Mouse (Mus musculus): Measurements from ENCODE around the gene Mthfd1.

Gene Mthfd1

DNA sequence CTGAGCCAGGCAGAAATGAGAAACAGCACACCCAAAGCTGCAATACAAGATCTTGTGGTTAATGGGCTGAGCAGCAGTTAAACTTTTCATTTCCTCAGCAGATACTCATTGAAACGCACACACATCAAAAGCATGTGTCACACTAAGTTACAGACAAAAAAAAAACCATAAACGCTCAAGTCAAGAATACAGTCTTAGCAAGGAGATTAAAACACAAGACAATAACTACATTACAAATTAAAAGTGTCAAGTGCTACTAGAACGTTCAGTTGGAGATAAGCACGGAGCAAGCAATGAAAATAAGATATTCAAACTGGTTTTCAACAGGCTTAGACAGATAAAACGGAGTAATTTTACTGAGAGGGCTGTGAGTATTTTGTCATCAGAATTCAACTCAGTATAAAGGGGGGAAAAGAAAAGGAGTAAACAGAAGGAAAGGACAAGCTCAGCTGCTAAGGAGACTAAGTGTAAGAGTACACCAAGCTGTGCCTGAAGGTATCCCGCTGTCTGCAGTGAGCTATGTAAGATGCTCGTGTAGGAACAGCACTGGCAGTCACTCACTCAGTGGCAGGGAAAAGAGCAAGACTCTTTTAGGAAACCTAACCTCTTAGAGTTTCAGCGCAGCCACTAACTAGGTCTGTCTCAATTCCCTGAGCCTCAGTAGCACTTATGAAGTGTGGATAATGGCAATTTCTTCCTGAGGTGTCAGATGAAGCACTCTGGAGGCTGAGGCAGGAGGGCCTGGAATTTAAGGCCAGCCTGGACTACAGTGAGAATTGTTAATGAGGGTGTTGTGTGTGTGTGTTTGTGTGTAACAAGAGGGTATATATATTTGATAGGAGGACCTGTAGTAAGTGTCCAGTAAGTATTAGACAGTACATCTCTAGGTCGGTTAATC is 106.6 kb downstream of the Mthfd1 start:
- DNase-seq: no peak

DNA sequence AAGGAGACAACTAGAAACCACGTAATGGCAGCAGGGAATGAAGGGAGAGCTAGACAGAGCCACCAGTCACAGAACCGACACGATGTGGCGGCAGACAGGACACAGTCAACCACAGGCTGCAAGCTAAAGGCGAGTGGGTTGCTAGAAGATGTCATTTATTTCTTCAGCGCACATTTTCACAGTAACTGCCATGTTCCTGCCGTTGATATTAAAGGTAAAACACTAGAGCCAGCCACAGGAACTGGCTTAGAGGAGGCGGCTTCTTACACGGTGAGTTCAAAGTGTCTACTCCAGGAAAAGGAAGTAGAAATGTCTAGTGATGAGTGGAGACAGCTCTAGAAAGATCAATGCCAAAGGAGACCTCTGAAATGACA is 107.2 kb downstream of the Mthfd1 start:
- DNase-seq: no peak

DNA sequence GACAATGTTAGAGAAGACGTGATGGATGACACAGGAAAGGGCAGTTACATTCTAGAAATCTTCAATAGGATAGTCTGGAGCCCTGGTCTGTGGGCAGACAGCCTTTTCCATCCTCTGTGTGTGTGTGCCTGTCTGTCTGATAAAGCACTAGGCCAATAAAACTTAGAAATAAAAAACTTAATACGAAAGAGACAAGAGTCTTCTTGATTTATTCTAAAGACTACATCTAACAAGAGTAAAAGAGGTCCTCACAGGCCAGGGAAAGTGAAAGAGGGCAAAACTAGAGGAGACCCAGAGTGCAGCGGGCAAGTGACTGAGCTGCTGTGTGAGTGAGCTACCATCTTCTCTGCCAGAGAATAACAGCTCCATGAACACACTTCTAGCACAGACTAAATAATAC is 111.2 kb downstream of the Mthfd1 start:
- no peak for DNase-seq

DNA sequence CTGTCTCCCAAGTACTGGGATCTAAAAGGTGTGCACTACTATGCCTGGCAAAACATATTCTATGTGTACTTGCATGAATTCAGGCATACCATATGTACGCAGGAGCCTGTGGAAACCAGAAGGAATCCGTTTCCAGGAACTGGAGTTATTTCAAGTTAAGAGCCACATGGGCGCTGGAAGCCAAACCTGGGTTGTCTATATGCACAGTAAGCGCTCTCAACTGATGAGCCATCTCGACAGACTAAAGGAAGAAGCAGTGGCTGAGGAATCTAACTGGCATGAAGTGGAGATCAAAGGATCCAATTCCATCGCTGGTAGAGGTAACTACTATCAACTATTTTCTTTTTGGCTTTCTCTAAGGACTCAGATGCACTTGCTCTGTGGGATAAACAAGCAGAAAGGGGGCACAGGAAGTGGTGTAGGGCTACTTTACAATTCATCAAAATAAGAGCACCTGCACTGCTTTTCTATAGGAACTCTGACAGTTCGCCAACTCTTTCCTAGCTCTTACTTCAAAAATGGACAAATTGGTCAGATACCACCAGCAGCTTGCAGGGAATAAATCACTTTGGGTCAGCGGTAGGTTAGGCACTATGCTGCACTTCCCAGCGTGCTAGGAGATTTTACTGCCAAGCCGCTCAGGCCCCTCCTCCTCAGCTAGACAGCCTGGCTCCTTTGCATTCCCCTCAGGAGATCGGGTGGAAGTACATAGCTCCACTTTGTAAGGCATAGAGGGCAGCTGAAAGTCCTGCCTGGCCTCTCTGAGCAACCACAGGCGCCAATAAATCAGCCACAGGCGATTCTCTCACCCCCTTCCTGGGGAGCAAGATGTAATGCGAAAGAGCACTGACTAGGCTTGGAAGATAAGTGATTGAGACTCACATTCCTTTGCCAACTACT is 112.2 kb downstream of the Mthfd1 start:
- peak in 1 of 2 experiments; percentile 20 for DNase-seq

DNA sequence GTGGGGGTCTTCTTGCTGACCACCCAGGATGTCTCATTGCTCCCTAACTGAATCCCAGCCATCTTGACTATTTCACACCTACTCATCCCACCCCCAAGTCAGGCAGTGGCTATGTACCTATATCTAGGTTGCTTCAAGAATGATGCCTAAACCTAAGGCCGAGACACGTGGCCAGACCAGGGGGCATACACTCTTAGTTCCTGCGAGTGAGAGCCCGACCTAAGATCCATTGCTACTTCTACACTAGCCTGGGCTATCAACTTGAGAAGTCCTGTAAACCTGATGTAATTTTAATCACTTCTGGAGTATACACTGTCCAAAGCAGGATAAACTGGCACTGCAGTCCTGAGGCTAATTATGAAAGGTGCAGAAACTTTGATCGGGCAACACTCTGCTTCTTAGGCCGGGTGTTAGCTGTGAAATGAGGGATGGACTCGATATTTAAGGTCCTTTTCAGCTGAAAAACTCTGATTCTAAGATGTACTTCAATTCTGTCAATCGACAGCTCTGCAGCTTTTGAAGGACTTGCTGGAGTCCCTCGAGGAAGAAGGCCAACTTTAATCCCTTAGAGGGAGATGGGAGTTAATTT is 113.2 kb downstream of the Mthfd1 start:
- DNase-seq: no peak

DNA sequence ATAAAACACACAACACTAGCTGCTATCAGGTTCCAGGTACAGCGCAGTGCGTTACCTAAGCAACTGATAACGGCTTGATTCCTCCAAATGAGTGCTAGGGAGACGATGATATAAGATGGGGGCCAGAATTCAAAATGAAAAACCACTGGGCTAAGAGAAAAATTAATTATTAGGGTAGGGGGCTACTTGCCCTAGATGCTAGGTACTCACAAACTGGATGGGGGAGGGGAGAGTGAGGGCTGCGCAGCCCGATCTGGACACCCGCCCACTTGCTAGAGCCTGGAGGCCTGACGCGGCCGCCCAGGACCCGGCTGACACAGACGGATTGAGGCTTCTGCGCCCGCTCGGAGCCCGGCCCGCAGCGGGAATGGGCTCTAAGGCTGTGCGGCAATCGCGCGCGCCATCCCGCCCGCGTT is 113.7 kb downstream of the Mthfd1 start:
- DNase-seq: peak in 1 of 2 experiments; percentile 37
